ENCODE assay signal across 9 mouse cellular contexts in genomic region chr14:105920395-105921216, GRCm38 (mm10). TPM values are rescaled to one million over a fixed set of nuclear protein-coding genes. Genes with fewer than 3 reads are reported as not detected.
DNase-seq lines count a peak whose midpoint lies in the region; ATAC-seq lines count a peak whose summit lies in the region.
"Had no signal": no experiment of that assay in that cellular context is flagged by ENCODE, and none has a peak within 500 bp of the region (broad histone marks: within the 10 kb centered on the region; RNA-seq: fewer than 3 reads in every experiment).

No protein-coding gene starts in this region.

- DNase-seq in heart, adult 11 months = peak; percentile 89
- DNase-seq in heart, adult 9 months (ENCODE audit: low spot score in 2 of 2) = no peak
- DNase-seq in embryonic facial prominence, embryonic 14.5 days (ENCODE audit: low spot score) = peak; percentile 30
- peak; percentile 97 for DNase-seq in midbrain, embryonic 11.5 days (ENCODE audit: low spot score, missing footprints)
- DNase-seq in MN1 (ENCODE audit: low spot score) = no peak
- no peak for DNase-seq in testis, postnatal 10 days (ENCODE audit: low spot score)

- H3K27me3 ChIP-seq in embryonic facial prominence, embryonic 14.5 days (replicated peaks; ENCODE audit: control insufficient read depth, insufficient read depth, low read length) = 0 out of 2 replicates have a peak, but pooled peaks cover 4% of the 10 kb centered on the region
- H3K27me3 ChIP-seq in hindbrain, embryonic 16.5 days (replicated peaks; ENCODE audit: control insufficient read depth, insufficient read depth, low read length) = peaks cover 2% of the 10 kb centered on the region; the same call in 1 of the 2 replicates
- H3K27me3 ChIP-seq in midbrain, embryonic 11.5 days (ENCODE audit: control insufficient read depth, insufficient read depth, low read length) = no peaks in the 10 kb centered on the region; the same call in 1 of the 2 replicates

- H3K4me2 ChIP-seq in embryonic facial prominence, embryonic 14.5 days (ENCODE audit: low read depth, low read length) = peak overlapping the region; percentile 45
- peak overlapping the region; percentile 50 for H3K4me2 ChIP-seq in hindbrain, embryonic 16.5 days (ENCODE audit: low read length)
- peak overlapping the region; percentile 45 for H3K4me2 ChIP-seq in midbrain, embryonic 11.5 days

- peaks cover 10% of the 10 kb centered on the region for H3K4me1 ChIP-seq in embryonic facial prominence, embryonic 14.5 days (ENCODE audit: control insufficient read depth, insufficient read depth, low read length)
- H3K4me1 ChIP-seq in hindbrain, embryonic 16.5 days (ENCODE audit: control insufficient read depth, insufficient read depth, low read depth, low read length) = peaks cover 5% of the 10 kb centered on the region
- H3K4me1 ChIP-seq in midbrain, embryonic 11.5 days (ENCODE audit: control insufficient read depth, insufficient read depth, low read length) = peaks cover 13% of the 10 kb centered on the region

- no peaks in the 10 kb centered on the region for H3K9me3 ChIP-seq in embryonic facial prominence, embryonic 14.5 days (ENCODE audit: control insufficient read depth, low read length)
- H3K9me3 ChIP-seq in hindbrain, embryonic 16.5 days (ENCODE audit: control insufficient read depth, low read length) = no peaks in the 10 kb centered on the region
- H3K9me3 ChIP-seq in midbrain, embryonic 11.5 days (ENCODE audit: control insufficient read depth, low read length) = no peaks in the 10 kb centered on the region

- H3K27ac ChIP-seq in embryonic facial prominence, embryonic 14.5 days (replicated peaks; ENCODE audit: low read depth, low read length) = 0 out of 2 replicates have a peak overlapping the region, but pooled peaks have one; percentile 29
- no peak overlapping the region; the same call in 1 of the 2 replicates for H3K27ac ChIP-seq in hindbrain, embryonic 16.5 days (ENCODE audit: low read depth, low read length)
- H3K27ac ChIP-seq in midbrain, embryonic 11.5 days (ENCODE audit: low read depth, low read length) = peak overlapping the region; percentile 1; the same call in 1 of the 2 replicates

- H3K9ac ChIP-seq in embryonic facial prominence, embryonic 14.5 days (ENCODE audit: low read depth, low read length) = peak overlapping the region; percentile 55
- H3K9ac ChIP-seq in hindbrain, embryonic 16.5 days (ENCODE audit: low read depth, low read length) = peak overlapping the region; percentile 35
- H3K9ac ChIP-seq in midbrain, embryonic 11.5 days (ENCODE audit: low read length) = peak overlapping the region; percentile 11

- WGBS in embryonic facial prominence, embryonic 14.5 days = 8% methylated on average over 23 of the region's 23 CpGs
- 4% methylated on average over 23 of the region's 23 CpGs for WGBS in hindbrain, embryonic 16.5 days
- WGBS in midbrain, embryonic 11.5 days = 1% methylated on average over 23 of the region's 23 CpGs

- peak overlapping the region; percentile 8 for H3K4me3 ChIP-seq in embryonic facial prominence, embryonic 14.5 days (ENCODE audit: low read depth, low read length)
- peak overlapping the region; percentile 1 for H3K4me3 ChIP-seq in hindbrain, embryonic 16.5 days (ENCODE audit: low read length)
- peak overlapping the region; percentile 2; the same call in 1 of the 2 replicates for H3K4me3 ChIP-seq in midbrain, embryonic 11.5 days (ENCODE audit: low read depth, low read length)
- H3K4me3 ChIP-seq: erythroblast, embryonic 14.5 days had no signal

- no peak; the same call in 1 of the 2 replicates for ATAC-seq in embryonic facial prominence, embryonic 14.5 days (ENCODE audit: low read depth)
- ATAC-seq in hindbrain, embryonic 16.5 days = peak; percentile 48
- peak; percentile 82 for ATAC-seq in midbrain, embryonic 11.5 days (ENCODE audit: low FRiP score)
- ATAC-seq in erythroid progenitor cell, adult 5-6 weeks (replicated peaks; ENCODE audit: low FRiP score, poor library complexity, severe bottlenecking) = no peak

- no peaks in the 10 kb centered on the region for H3K36me3 ChIP-seq in embryonic facial prominence, embryonic 14.5 days (ENCODE audit: control insufficient read depth, insufficient read depth, low read length)
- no peaks in the 10 kb centered on the region for H3K36me3 ChIP-seq in hindbrain, embryonic 16.5 days (ENCODE audit: control insufficient read depth, insufficient read depth, low read length)
- no peaks in the 10 kb centered on the region for H3K36me3 ChIP-seq in midbrain, embryonic 11.5 days (ENCODE audit: control insufficient read depth, insufficient read depth, low read length)

RNA-seq across cellular contexts. Expression of gene Spry2, which starts 24.0 kb away (rescaled TPM):
- polyA plus RNA-seq in embryonic facial prominence, embryonic 14.5 days (2014; fragmentation: Nextera tagmentation; extraction: Ambion mirVana) = 53.9 and 65.2 TPM in 2 replicates
- 34.1 and 35.0 TPM in 2 replicates for polyA plus RNA-seq in hindbrain, embryonic 16.5 days (2015; fragmentation: Nextera tagmentation; extraction: Ambion mirVana)
- polyA plus RNA-seq in midbrain, embryonic 11.5 days (2014; fragmentation: Nextera tagmentation; extraction: Ambion mirVana) = 27.0 and 28.0 TPM in 2 replicates
- total RNA-seq in erythroid progenitor cell, adult 5-6 weeks (2015; ENCODE audit: low replicate concordance) = 5.0 and 5.9 TPM in 2 replicates
- total RNA-seq in erythroid progenitor cell, adult 5-6 weeks (2017; ENCODE audit: low replicate concordance) = 4.6 TPM in 1 of 2 replicates, not detected in the other
- polyA plus RNA-seq: erythroblast, embryonic 14.5 days had no signal

Comparison
In these comparisons a context has a peak if more than half of its experiments do, and no peak if none do; other contexts are left out.
1. DNase-seq: peak in heart, adult 11 months (single experiment), embryonic facial prominence, embryonic 14.5 days (single experiment) and midbrain, embryonic 11.5 days (single experiment); none in heart, adult 9 months (0 of 2), MN1 (single experiment) and testis, postnatal 10 days (single experiment).
2. ATAC-seq: peak in hindbrain, embryonic 16.5 days (single experiment) and midbrain, embryonic 11.5 days (single experiment); none in embryonic facial prominence, embryonic 14.5 days (single experiment) and erythroid progenitor cell, adult 5-6 weeks (single experiment).
3. Peak in every context shown above with its lines, with median percentiles within 50 percentile points of each other: H3K4me2 ChIP-seq, H3K4me3 ChIP-seq and H3K9ac ChIP-seq.